Mouse (Mus musculus) testis, adult 2 months (tissue): ENCODE data around the gene Tbata.

Source experiments
- CTCF ChIP-seq: fragments of 200-500 bp; IDR thresholded peaks from 2 replicates; pipeline ENCODE4 v1.5.1; 2012; ENCODE audit warnings: low read depth, mild to moderate bottlenecking, inconsistent platforms, low read length, moderate library complexity; ENCODE audit not compliant: control insufficient read depth, insufficient read depth, insufficient replicate concordance
- POLR2A ChIP-seq: fragments of 200-500 bp; IDR thresholded peaks from 2 replicates; pipeline ENCODE4 v1.6.1; 2012; ENCODE audit warnings: low read depth, mild to moderate bottlenecking, inconsistent platforms, low read length, moderate library complexity; ENCODE audit not compliant: control insufficient read depth

DNA sequence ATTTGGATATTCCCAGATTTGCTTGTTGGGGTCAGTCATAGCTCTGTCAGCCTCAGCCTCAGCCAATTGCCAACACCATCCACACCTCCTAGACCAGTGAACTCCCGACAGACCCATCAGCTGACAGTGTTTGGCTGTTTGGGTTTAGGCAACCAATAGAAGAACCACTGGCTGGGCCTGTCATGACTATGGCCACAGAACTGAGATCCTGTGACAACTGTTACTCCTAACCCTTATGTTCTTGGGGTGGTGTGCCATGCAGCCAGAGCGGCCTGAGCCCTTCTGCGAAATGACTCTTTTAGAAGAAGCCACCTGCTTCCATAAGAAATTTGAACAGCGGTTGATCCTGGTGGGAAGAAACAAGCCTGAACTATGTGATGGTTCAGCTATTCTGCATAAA lies 39.4 kb downstream of the Tbata start:
- TF ChIP-seq POLR2A (no peak), CTCF (no peak)
